Mouse (Mus musculus): ENCODE measurements around the gene Etnk1. TPM values are rescaled to one million over a fixed set of nuclear protein-coding genes. Genes with fewer than 3 reads are reported as not detected.
"Not testable (repeated sequence)": the region's sequence is repeated elsewhere in the genome, so short reads cannot be mapped to it uniquely, and the experiment has no call there.

Etnk1 gene
- total and polyA plus RNA-seq, 2 experiments, result 14.0 to 26.4 TPM

GRCm38 (mm10) chr6:143171781-143172465 lies 4.9 kb downstream of the Etnk1 start:
- no peak overlapping the region for H3K4me3 ChIP-seq (ENCODE audit: insufficient read depth, low read depth, low read length)
- no peaks in the 10 kb centered on the region for H3K27me3 ChIP-seq (ENCODE audit: control insufficient read depth, insufficient read depth, low read length)
- no peak overlapping the region for H3K27ac ChIP-seq (replicated peaks; ENCODE audit: insufficient read depth, low read depth, low read length)
- DNase-seq (ENCODE audit: extremely low read depth, low read depth, low spot score), result no peak
- 78% methylated on average over 11 of the region's 11 CpGs for WGBS
- peaks cover 10% of the 10 kb centered on the region for H3K4me1 ChIP-seq (ENCODE audit: control insufficient read depth, insufficient read depth, low read length)
- TF ChIP-seq POLR2A (IDR thresholded peaks at IDR 0.05; ENCODE audit: extremely low read depth, insufficient read depth, low read length) (no peak), CTCF (IDR thresholded peaks at IDR 0.05; ENCODE audit: low read depth, low read length) (no peak)
- no peak overlapping the region for H3K9ac ChIP-seq (ENCODE audit: low read depth, low read length)
- H3K79me2 ChIP-seq (ENCODE audit: control insufficient read depth, insufficient read depth, low read length), result peaks cover 34% of the 10 kb centered on the region
- H3K36me3 ChIP-seq (ENCODE audit: control insufficient read depth, insufficient read depth, low read length), result peaks cover 5% of the 10 kb centered on the region; the same call in 1 of the 2 replicates

- H3K9ac ChIP-seq (ENCODE audit: low read depth, low read length); H3K4me3 ChIP-seq (ENCODE audit: insufficient read depth, low read depth, low read length); DNase-seq (ENCODE audit: extremely low read depth, low read depth, low spot score); H3K27ac ChIP-seq (replicated peaks; ENCODE audit: insufficient read depth, low read depth, low read length); H3K4me1 ChIP-seq (ENCODE audit: control insufficient read depth, insufficient read depth, low read length); H3K27me3 ChIP-seq (ENCODE audit: control insufficient read depth, insufficient read depth, low read length); H3K36me3 ChIP-seq (ENCODE audit: control insufficient read depth, insufficient read depth, low read length): not testable (repeated sequence)
- peaks cover 38% of the 10 kb centered on the region for H3K79me2 ChIP-seq (ENCODE audit: control insufficient read depth, insufficient read depth, low read length)
- 98% methylated on average over 4 of the region's 4 CpGs for WGBS
Measured at GRCm38 (mm10) chr6:143172683-143173082, 5.7 kb downstream of the Etnk1 start.

GRCm38 (mm10) chr6:143174226-143174625 lies 7.2 kb downstream of the Etnk1 start:
- H3K4me3 ChIP-seq (ENCODE audit: insufficient read depth, low read depth, low read length), result no peak overlapping the region
- 96% methylated on average over 4 of the region's 4 CpGs for WGBS
- DNase-seq (ENCODE audit: extremely low read depth, low read depth, low spot score), result no peak
- H3K27me3 ChIP-seq (ENCODE audit: control insufficient read depth, insufficient read depth, low read length), result no peaks in the 10 kb centered on the region
- H3K9ac ChIP-seq (ENCODE audit: low read depth, low read length), result no peak overlapping the region
- no peak overlapping the region for H3K27ac ChIP-seq (replicated peaks; ENCODE audit: insufficient read depth, low read depth, low read length)
- H3K79me2 ChIP-seq (ENCODE audit: control insufficient read depth, insufficient read depth, low read length), result peaks cover 37% of the 10 kb centered on the region
- peaks cover 5% of the 10 kb centered on the region; the same call in 1 of the 2 replicates for H3K36me3 ChIP-seq (ENCODE audit: control insufficient read depth, insufficient read depth, low read length)
- peaks cover 7% of the 10 kb centered on the region for H3K4me1 ChIP-seq (ENCODE audit: control insufficient read depth, insufficient read depth, low read length)
- TF ChIP-seq CTCF (IDR thresholded peaks at IDR 0.05; ENCODE audit: low read depth, low read length) (no peak), POLR2A (IDR thresholded peaks at IDR 0.05; ENCODE audit: extremely low read depth, insufficient read depth, low read length) (no peak)

- peaks cover 37% of the 10 kb centered on the region for H3K79me2 ChIP-seq (ENCODE audit: control insufficient read depth, insufficient read depth, low read length)
- no peaks in the 10 kb centered on the region for H3K27me3 ChIP-seq (ENCODE audit: control insufficient read depth, insufficient read depth, low read length)
- H3K4me3 ChIP-seq (ENCODE audit: insufficient read depth, low read depth, low read length), result no peak overlapping the region
- peaks cover 4% of the 10 kb centered on the region for H3K4me1 ChIP-seq (ENCODE audit: control insufficient read depth, insufficient read depth, low read length)
- TF ChIP-seq POLR2A (IDR thresholded peaks at IDR 0.05; ENCODE audit: extremely low read depth, insufficient read depth, low read length), result no peak
- TF ChIP-seq CTCF (IDR thresholded peaks at IDR 0.05; ENCODE audit: low read depth, low read length), result peak; percentile 29; the same call in 1 of the 2 replicates
- no peak overlapping the region for H3K27ac ChIP-seq (replicated peaks; ENCODE audit: insufficient read depth, low read depth, low read length)
- H3K9ac ChIP-seq (ENCODE audit: low read depth, low read length), result no peak overlapping the region
- H3K36me3 ChIP-seq (ENCODE audit: control insufficient read depth, insufficient read depth, low read length), result peaks cover 7% of the 10 kb centered on the region; the same call in 1 of the 2 replicates
- DNase-seq (ENCODE audit: extremely low read depth, low read depth, low spot score), result peak; percentile 38
- WGBS, result 27% methylated on average over 3 of the region's 3 CpGs
Measured at GRCm38 (mm10) chr6:143174906-143175656, 8.1 kb downstream of the Etnk1 start.

GRCm38 (mm10) chr6:143176076-143176475 lies 9.1 kb downstream of the Etnk1 start:
- DNase-seq (ENCODE audit: extremely low read depth, low read depth, low spot score), result no peak
- 95% methylated on average over 9 of the region's 9 CpGs for WGBS
- Histone ChIP-seq H3K27ac (replicated peaks; ENCODE audit: insufficient read depth, low read depth, low read length) (no peak overlapping the region), H3K79me2 (ENCODE audit: control insufficient read depth, insufficient read depth, low read length) (peaks cover 35% of the 10 kb centered on the region), H3K4me3 (ENCODE audit: insufficient read depth, low read depth, low read length) (no peak overlapping the region), H3K36me3 (ENCODE audit: control insufficient read depth, insufficient read depth, low read length) (peaks cover 14% of the 10 kb centered on the region; the same call in 1 of the 2 replicates), H3K4me1 (ENCODE audit: control insufficient read depth, insufficient read depth, low read length) (peaks cover 4% of the 10 kb centered on the region), H3K9ac (ENCODE audit: low read depth, low read length) (no peak overlapping the region), H3K27me3 (ENCODE audit: control insufficient read depth, insufficient read depth, low read length) (no peaks in the 10 kb centered on the region)
- TF ChIP-seq CTCF (IDR thresholded peaks at IDR 0.05; ENCODE audit: low read depth, low read length) (no peak), POLR2A (IDR thresholded peaks at IDR 0.05; ENCODE audit: extremely low read depth, insufficient read depth, low read length) (no peak)

GRCm38 (mm10) chr6:143176591-143176990 lies 9.6 kb downstream of the Etnk1 start:
- 81% methylated on average over 9 of the region's 9 CpGs for WGBS
- H3K36me3 ChIP-seq (ENCODE audit: control insufficient read depth, insufficient read depth, low read length), result peaks cover 15% of the 10 kb centered on the region; the same call in 1 of the 2 replicates

More at GRCm38 (mm10) chr6:143176591-143176990, 9.6 kb downstream of the Etnk1 start:
- TF ChIP-seq CTCF (IDR thresholded peaks at IDR 0.05; ENCODE audit: low read depth, low read length), result no peak
- TF ChIP-seq POLR2A (IDR thresholded peaks at IDR 0.05; ENCODE audit: extremely low read depth, insufficient read depth, low read length), result no peak
- DNase-seq (ENCODE audit: extremely low read depth, low read depth, low spot score), result no peak
- Histone ChIP-seq H3K4me1 (ENCODE audit: control insufficient read depth, insufficient read depth, low read length) (peaks cover 4% of the 10 kb centered on the region), H3K27ac (replicated peaks; ENCODE audit: insufficient read depth, low read depth, low read length) (no peak overlapping the region), H3K9ac (ENCODE audit: low read depth, low read length) (no peak overlapping the region), H3K4me3 (ENCODE audit: insufficient read depth, low read depth, low read length) (no peak overlapping the region), H3K27me3 (ENCODE audit: control insufficient read depth, insufficient read depth, low read length) (no peaks in the 10 kb centered on the region), H3K79me2 (ENCODE audit: control insufficient read depth, insufficient read depth, low read length) (peaks cover 30% of the 10 kb centered on the region)

Measured in liver, adult 2 months (tissue).